Comparison of ENCODE assay signal across 13 mouse cellular contexts in the genomic region with DNA sequence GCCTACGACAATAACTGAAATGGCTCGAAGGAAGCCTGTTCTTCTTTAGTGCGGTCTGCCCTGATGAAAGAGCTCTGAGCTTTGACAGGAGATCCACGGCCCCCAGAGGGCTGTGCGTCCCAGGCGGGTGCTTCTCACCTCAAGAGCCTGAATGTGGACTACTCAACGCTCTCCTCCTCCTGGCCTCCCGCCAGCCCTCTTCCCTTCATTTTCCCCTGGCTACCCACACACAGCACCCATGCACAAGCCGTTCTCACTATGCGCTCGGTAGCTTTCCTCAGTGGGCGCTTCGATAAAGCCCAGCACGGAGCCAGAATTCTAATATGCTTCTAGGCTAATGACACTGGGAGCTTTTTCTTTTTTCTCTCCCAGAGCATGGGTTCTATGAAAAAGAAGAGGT. TPM values are rescaled to one million over a fixed set of nuclear protein-coding genes. Genes with fewer than 3 reads are reported as not detected.
DNase-seq lines count a peak whose midpoint lies in the region; ATAC-seq and TF ChIP-seq lines count a peak whose summit lies in the region.
"Had no signal": no experiment of that assay in that cellular context is flagged by ENCODE, and none has a peak within 500 bp of the region (broad histone marks: within the 10 kb centered on the region; RNA-seq: fewer than 3 reads in every experiment).

No protein-coding gene starts in this region.

- no peaks in the 10 kb centered on the region for H3K27me3 ChIP-seq in hindbrain, embryonic 10.5 days (ENCODE audit: insufficient read depth, poor library complexity, severe bottlenecking)
- H3K27me3 ChIP-seq in hindbrain, embryonic 11.5 days (ENCODE audit: control insufficient read depth, insufficient read depth, low read length), result no peaks in the 10 kb centered on the region
- peaks cover 8% of the 10 kb centered on the region; the same call in 1 of the 2 replicates for H3K27me3 ChIP-seq in E14TG2a.4 (ENCODE audit: insufficient read depth, low read length)
- H3K27me3 ChIP-seq: kidney, embryonic 15.5 days had no signal

- H3K9me3 ChIP-seq in hindbrain, embryonic 10.5 days, result no peaks in the 10 kb centered on the region
- H3K9me3 ChIP-seq in hindbrain, embryonic 11.5 days (ENCODE audit: control insufficient read depth, low read length), result no peaks in the 10 kb centered on the region
- no peaks in the 10 kb centered on the region for H3K9me3 ChIP-seq in E14TG2a.4 (ENCODE audit: low read length)
- no peaks in the 10 kb centered on the region for H3K9me3 ChIP-seq in ES-E14 (ENCODE audit: control insufficient read depth, insufficient read depth, low read depth, low read length)
- H3K9me3 ChIP-seq: kidney, embryonic 15.5 days had no signal

- ATAC-seq in hindbrain, embryonic 11.5 days (ENCODE audit: low FRiP score), result no peak

- 74% methylated on average over 14 of the region's 14 CpGs for WGBS in hindbrain, embryonic 10.5 days
- WGBS in hindbrain, embryonic 11.5 days, result 70% methylated on average over 14 of the region's 14 CpGs

- no peak overlapping the region for H3K9ac ChIP-seq in hindbrain, embryonic 11.5 days (ENCODE audit: low read depth, low read length)
- peak overlapping the region; percentile 62 for H3K9ac ChIP-seq in ES-E14 (ENCODE audit: insufficient read depth, low read depth, low read length, poor library complexity, severe bottlenecking)
- H3K9ac ChIP-seq: kidney, embryonic 15.5 days had no signal

- peaks cover 17% of the 10 kb centered on the region for H3K36me3 ChIP-seq in hindbrain, embryonic 10.5 days
- H3K36me3 ChIP-seq in hindbrain, embryonic 11.5 days (ENCODE audit: control insufficient read depth, insufficient read depth, low read length), result 0 out of 2 replicates have a peak, but pooled peaks cover 2% of the 10 kb centered on the region
- H3K36me3 ChIP-seq in E14TG2a.4 (ENCODE audit: insufficient read depth, low read length) (peaks cover 8% of the 10 kb centered on the region), ES-E14 (ENCODE audit: control insufficient read depth, insufficient read depth, low read length, poor library complexity, severe bottlenecking) (no peaks in the 10 kb centered on the region)

- no peak overlapping the region for H3K4me3 ChIP-seq in hindbrain, embryonic 10.5 days
- H3K4me3 ChIP-seq in hindbrain, embryonic 11.5 days (ENCODE audit: low read depth, low read length), result no peak overlapping the region
- H3K4me3 ChIP-seq in E14TG2a.4 (replicated peaks; ENCODE audit: low read length), result peak overlapping the region; percentile 41
- peak overlapping the region; percentile 13 to 16; a peak in 1 of 4 replicates for H3K4me3 ChIP-seq in ES-E14 (ENCODE audit: insufficient read depth in 1 of 2, low read depth in 1 of 2, low read length in 2 of 2, poor library complexity in 1 of 2, severe bottlenecking in 1 of 2)
- H3K4me3 ChIP-seq: kidney, embryonic 15.5 days had no signal

- in situ Hi-C loops in ES-E14 (cut with MboI; ENCODE audit: low sequenced_read_pairs in 2 of 2, unreplicated experiment in 2 of 2), result no loop called here

- no peak for DNase-seq in hindbrain, embryonic 10.5 days (ENCODE audit: low spot score)
- DNase-seq in hindbrain, embryonic 11.5 days (ENCODE audit: low spot score), result no peak
- DNase-seq in ES-E14 (ENCODE audit: low read depth, low spot score), result no peak
- peak; percentile 29 to 49 for DNase-seq in layer of hippocampus, postnatal 14 days (ENCODE audit: low spot score in 2 of 2)
- no peak for DNase-seq in retina, postnatal 1 day
- DNase-seq in adrenal gland, adult 8-10 months, result no peak
- DNase-seq: adrenal gland, postnatal 14 days; cerebellum, adult 9-10 months; lung, postnatal 4 days; spleen, adult 18-20 months; thymus, postnatal 14 days had no signal

- no peak for TF ChIP-seq CTCF in E14TG2a.4 (conservative IDR thresholded peaks at IDR 0.05; ENCODE audit: low read length)

- H3K4me2 ChIP-seq in hindbrain, embryonic 11.5 days (replicated peaks; ENCODE audit: low read depth, low read length), result no peak overlapping the region
- H3K4me2 ChIP-seq: kidney, embryonic 15.5 days had no signal

- peak overlapping the region; percentile 23 for H3K27ac ChIP-seq in hindbrain, embryonic 10.5 days
- no peak overlapping the region for H3K27ac ChIP-seq in hindbrain, embryonic 11.5 days (ENCODE audit: low read depth, low read length)
- H3K27ac ChIP-seq in ES-E14 (ENCODE audit: insufficient read depth, low read depth, low read length, poor library complexity, severe bottlenecking), result no peak overlapping the region
- H3K27ac ChIP-seq: kidney, embryonic 15.5 days had no signal

- peaks cover 18% of the 10 kb centered on the region for H3K4me1 ChIP-seq in hindbrain, embryonic 10.5 days (replicated peaks)
- no peaks in the 10 kb centered on the region for H3K4me1 ChIP-seq in hindbrain, embryonic 11.5 days (replicated peaks; ENCODE audit: control insufficient read depth, insufficient read depth, low read length)
- H3K4me1 ChIP-seq in E14TG2a.4 (replicated peaks; ENCODE audit: low read depth, low read length) (peaks cover 37% of the 10 kb centered on the region), ES-E14 (ENCODE audit: control insufficient read depth in 2 of 2, insufficient read depth in 2 of 2, low read length in 2 of 2, poor library complexity in 1 of 2) (peaks cover 1 to 2% of the 10 kb centered on the region in 2 experiments; a peak in 2 of 4 replicates)

TF ChIP-seq in ES-E14, 5 proteins besides CTCF, POLR2A, EP300 and RAD21:
- no peak for TF ChIP-seq MAFK (IDR thresholded peaks at IDR 0.05; ENCODE audit: insufficient read depth, low read depth, low read length)
- TF ChIP-seq CHD2 (IDR thresholded peaks at IDR 0.05; ENCODE audit: low read depth, low read length), result no peak
- TF ChIP-seq ZNF384 (IDR thresholded peaks at IDR 0.05; ENCODE audit: low read depth, low read length), result no peak
- TF ChIP-seq ZC3H11A (IDR thresholded peaks at IDR 0.05; ENCODE audit: borderline replicate concordance, low read depth, low read length), result no peak
- TF ChIP-seq HCFC1 (IDR thresholded peaks at IDR 0.05; ENCODE audit: borderline replicate concordance, insufficient read depth, low read length), result no peak

RNA-seq across cellular contexts. Expression of gene Sgsm2, which starts 14.9 kb away (rescaled TPM):
- polyA plus RNA-seq in hindbrain, embryonic 10.5 days (2016; fragmentation: Nextera tagmentation; extraction: Ambion mirVana), result 7.8 and 10.7 TPM in 2 replicates
- 6.3 and 6.8 TPM in 2 replicates for polyA plus RNA-seq in hindbrain, embryonic 11.5 days (2014; fragmentation: Nextera tagmentation; extraction: Ambion mirVana)
- total RNA-seq in ES-E14 (2012; rRNA removed), result 10.4 and 16.5 TPM in 2 replicates
- total RNA-seq in layer of hippocampus, postnatal 14 days (2021), result 10 to 100 TPM; 69.6 to 73.0 TPM
- 10 to 100 TPM; 29.2 to 30.5 (median 30.0) TPM for total RNA-seq in adrenal gland, adult 8-10 months (2022)

RNA-seq across cellular contexts. Expression of gene Tsr1, which starts 15.9 kb away (rescaled TPM):
- polyA plus RNA-seq in hindbrain, embryonic 10.5 days (2016; fragmentation: Nextera tagmentation; extraction: Ambion mirVana), result 35.9 and 47.5 TPM in 2 replicates
- 43.1 and 45.5 TPM in 2 replicates for polyA plus RNA-seq in hindbrain, embryonic 11.5 days (2014; fragmentation: Nextera tagmentation; extraction: Ambion mirVana)
- 110 and 125 TPM in 2 replicates for total RNA-seq in ES-E14 (2012; rRNA removed)
- 10 to 100 TPM; 35.8 to 37.0 TPM for total RNA-seq in layer of hippocampus, postnatal 14 days (2021)
- total RNA-seq in adrenal gland, adult 8-10 months (2022), result 10 to 100 TPM; 40.9 to 45.4 (median 41.3) TPM

RNA-seq across cellular contexts. Expression of gene Smg6, which starts 43.6 kb away (rescaled TPM):
- polyA plus RNA-seq in hindbrain, embryonic 10.5 days (2016; fragmentation: Nextera tagmentation; extraction: Ambion mirVana), result 18.7 and 19.2 TPM in 2 replicates
- 16.7 and 20.7 TPM in 2 replicates for polyA plus RNA-seq in hindbrain, embryonic 11.5 days (2014; fragmentation: Nextera tagmentation; extraction: Ambion mirVana)
- 18.2 and 19.9 TPM in 2 replicates for total RNA-seq in ES-E14 (2012; rRNA removed)
- total RNA-seq in layer of hippocampus, postnatal 14 days (2021), result 10 to 100 TPM; 23.8 to 24.9 TPM
- total RNA-seq in adrenal gland, adult 8-10 months (2022), result 10 to 100 TPM; 24.7 to 41.9 (median 33.3) TPM

RNA-seq across cellular contexts. Expression of gene Srr, which starts 43.8 kb away (rescaled TPM):
- polyA plus RNA-seq in hindbrain, embryonic 10.5 days (2016; fragmentation: Nextera tagmentation; extraction: Ambion mirVana), result 17.6 and 24.4 TPM in 2 replicates
- 27.8 and 29.5 TPM in 2 replicates for polyA plus RNA-seq in hindbrain, embryonic 11.5 days (2014; fragmentation: Nextera tagmentation; extraction: Ambion mirVana)
- total RNA-seq in ES-E14 (2012; rRNA removed), result 2.9 and 3.8 TPM in 2 replicates
- total RNA-seq in layer of hippocampus, postnatal 14 days (2021), result 10 to 100 TPM; 94.4 to 98.0 TPM
- total RNA-seq in adrenal gland, adult 8-10 months (2022), result 10 to 100 TPM; 31.0 to 54.6 (median 51.0) TPM

RNA-seq across cellular contexts. Expression of gene Mnt, which starts 51.3 kb away (rescaled TPM):
- 5.4 and 7.4 TPM in 2 replicates for polyA plus RNA-seq in hindbrain, embryonic 10.5 days (2016; fragmentation: Nextera tagmentation; extraction: Ambion mirVana)
- 4.8 and 5.0 TPM in 2 replicates for polyA plus RNA-seq in hindbrain, embryonic 11.5 days (2014; fragmentation: Nextera tagmentation; extraction: Ambion mirVana)
- total RNA-seq in ES-E14 (2012; rRNA removed), result 10.2 and 10.3 TPM in 2 replicates
- total RNA-seq in layer of hippocampus, postnatal 14 days (2021), result 10 to 100 TPM; 28.4 to 29.6 TPM
- total RNA-seq in adrenal gland, adult 8-10 months (2022), result 10 to 100 TPM; 24.4 to 36.0 (median 27.1) TPM

Comparison
In these comparisons a context has a peak if more than half of its experiments do, and no peak if none do; other contexts are left out.
1. DNase-seq: peak in layer of hippocampus, postnatal 14 days (2 of 2); none in hindbrain, embryonic 10.5 days (single experiment), hindbrain, embryonic 11.5 days (single experiment), ES-E14 (single experiment), retina, postnatal 1 day (single experiment) and adrenal gland, adult 8-10 months (single experiment).
2. H3K4me3 ChIP-seq: peak in E14TG2a.4 (single experiment) and ES-E14 (2 of 2); none in hindbrain, embryonic 10.5 days (single experiment) and hindbrain, embryonic 11.5 days (single experiment).